Mouse (Mus musculus) limb, embryonic 14.5 days (tissue): ENCODE data around the gene Angptl7. TPM values are rescaled to one million over a fixed set of nuclear protein-coding genes. Genes with fewer than 3 reads are reported as not detected.
A peak's percentile ranks its signal among the peaks of the same experiment; 100 is the strongest.

Experiments
- ATAC-seq: fragments of 200-750 bp; cut with Nextera tagmentation; 2 replicates; pipeline ENCODE4 v1.8.0; 2017; ENCODE audit warnings: low read depth, moderate number of reproducible peaks, moderate TSS enrichment; ENCODE audit not compliant: low FRiP score
- DNase-seq: peaks from one replicate; pipeline ENCODE4 v3.0.0-alpha.2; 2015; ENCODE audit warnings: low spot score
- H3K27ac ChIP-seq: fragments of 300-500 bp; sonication (generic); replicated peaks from 2 replicates; pipeline ENCODE4 v1.5.1; 2014; ENCODE audit warnings: low read depth, mild to moderate bottlenecking, low read length, moderate library complexity, mixed read lengths
- H3K27me3 ChIP-seq: fragments of 300-500 bp; sonication (generic); 2 replicates; pipeline ENCODE4 v1.6.1; 2014; ENCODE audit warnings: low read length, mixed read lengths; ENCODE audit not compliant: control insufficient read depth, insufficient read depth
- H3K36me3 ChIP-seq: fragments of 300-500 bp; sonication (generic); 2 replicates; pipeline ENCODE4 v1.6.1; 2014; ENCODE audit warnings: mild to moderate bottlenecking, low read length, moderate library complexity, mixed read lengths; ENCODE audit not compliant: control insufficient read depth, insufficient read depth
- H3K4me1 ChIP-seq: fragments of 300-500 bp; sonication (generic); 2 replicates; pipeline ENCODE4 v1.6.1; 2014; ENCODE audit warnings: antibody characterized with exemption, low read length, mixed read lengths; ENCODE audit not compliant: control insufficient read depth, insufficient read depth
- H3K4me2 ChIP-seq: fragments of 300-500 bp; sonication (generic); replicated peaks from 2 replicates; pipeline ENCODE4 v1.6.1; 2014; ENCODE audit warnings: low read depth, mild to moderate bottlenecking, low read length, moderate library complexity; ENCODE audit not compliant: severe bottlenecking
- H3K4me3 ChIP-seq: fragments of 300-500 bp; sonication (generic); replicated peaks from 2 replicates; pipeline ENCODE4 v1.5.1; 2014; ENCODE audit warnings: low read length
- H3K9ac ChIP-seq: fragments of 300-500 bp; sonication (generic); 2 replicates; pipeline ENCODE4 v1.6.1; 2014; ENCODE audit warnings: mild to moderate bottlenecking, low read depth, low read length, moderate library complexity; ENCODE audit not compliant: severe bottlenecking
- H3K9me3 ChIP-seq: fragments of 300-500 bp; sonication (generic); 2 replicates; pipeline ENCODE4 v1.6.1; 2016; ENCODE audit warnings: low read length; ENCODE audit not compliant: control insufficient read depth
- POLR2A ChIP-seq: fragments of 200-500 bp; IDR thresholded peaks from 2 replicates; pipeline ENCODE4 v1.8.0; 2012; ENCODE audit warnings: inconsistent platforms, mild to moderate bottlenecking, moderate library complexity, borderline replicate concordance; ENCODE audit not compliant: insufficient read depth, insufficient read length; ENCODE audit errors: extremely low read depth
- WGBS: fragments of 180-500 bp; shearing (Covaris S2); extraction: QIAGEN DNeasy Blood & Tissue Kit; methylation state at CpG from one replicate; pipeline ENCODE4 v1.1.7; 2014; 5-methylcytosine and 5-hydroxymethylcytosine counted together
- polyA plus RNA-seq, 2 experiments: library from polyadenylated mRNA; depleted of rRNA in 1 of 2; stranded (reverse) in 1 of 2; unstranded in 1 of 2; fragments of >200 nt; fragmentation: Nextera tagmentation in 1 of 2; extraction: Ambion mirVana in 1 of 2; gene quantifications; 2 replicates each; pipeline versions ENCODE4 v1.2.1 to v1.2.3; 2012 to 2014

The Angptl7 gene
- polyA plus RNA-seq, 2 experiments: 1.9 to 2.2 TPM

GRCm38 (mm10) chr4:148471363-148471806 is 28.9 kb downstream of the Angptl7 start:
- DNase-seq: peak; percentile 61
- ATAC-seq: peak; percentile 65; the same call in 1 of the 2 replicates
- Histone ChIP-seq H3K9me3 (no peaks in the 10 kb centered on the region), H3K27me3 (no peaks in the 10 kb centered on the region), H3K27ac (peak overlapping the region; percentile 67; the same call in 1 of the 2 replicates), H3K36me3 (peaks cover 86% of the 10 kb centered on the region), H3K4me3 (no peak overlapping the region), H3K9ac (no peak overlapping the region), H3K4me1 (peaks cover 10% of the 10 kb centered on the region), H3K4me2 (no peak overlapping the region)
- no peak for TF ChIP-seq POLR2A
- WGBS: 22% methylated on average over 10 of the region's 10 CpGs

- WGBS: 89% methylated on average over 11 of the region's 11 CpGs
Measured at GRCm38 (mm10) chr4:148469487-148470252, 30.6 kb downstream of the Angptl7 start.

GRCm38 (mm10) chr4:148468396-148468795 is 31.9 kb downstream of the Angptl7 start:
- ATAC-seq (no peak), DNase-seq (no peak)
- H3K36me3 ChIP-seq: peaks cover 95% of the 10 kb centered on the region
- H3K4me2 ChIP-seq: no peak overlapping the region
- no peak for TF ChIP-seq POLR2A
- 91% methylated on average over 10 of the region's 10 CpGs for WGBS
- H3K27ac ChIP-seq: no peak overlapping the region
- H3K9ac ChIP-seq: no peak overlapping the region
- H3K9me3 ChIP-seq: no peaks in the 10 kb centered on the region
- no peaks in the 10 kb centered on the region for H3K27me3 ChIP-seq
- H3K4me3 ChIP-seq: no peak overlapping the region
- peaks cover 10% of the 10 kb centered on the region for H3K4me1 ChIP-seq

More at GRCm38 (mm10) chr4:148469487-148470252, 30.6 kb downstream of the Angptl7 start:
- no peaks in the 10 kb centered on the region for H3K27me3 ChIP-seq
- no peak overlapping the region for H3K9ac ChIP-seq
- TF ChIP-seq POLR2A: no peak
- peaks cover 88% of the 10 kb centered on the region for H3K36me3 ChIP-seq
- no peak overlapping the region for H3K4me3 ChIP-seq
- H3K4me2 ChIP-seq: no peak overlapping the region
- peaks cover 10% of the 10 kb centered on the region for H3K4me1 ChIP-seq
- ATAC-seq (no peak), DNase-seq (no peak)
- no peaks in the 10 kb centered on the region for H3K9me3 ChIP-seq
- H3K27ac ChIP-seq: no peak overlapping the region

- TF ChIP-seq POLR2A: no peak
- Histone ChIP-seq H3K27ac (no peak overlapping the region), H3K4me2 (no peak overlapping the region), H3K9ac (no peak overlapping the region), H3K36me3 (peaks cover 91% of the 10 kb centered on the region), H3K9me3 (no peaks in the 10 kb centered on the region), H3K4me3 (no peak overlapping the region), H3K27me3 (no peaks in the 10 kb centered on the region), H3K4me1 (peaks cover 5% of the 10 kb centered on the region; the same call in 1 of the 2 replicates)
- no peak for DNase-seq
- 92% methylated on average over 5 of the region's 5 CpGs for WGBS
- ATAC-seq: no peak
Measured at GRCm38 (mm10) chr4:148466511-148467079, 33.7 kb downstream of the Angptl7 start.

GRCm38 (mm10) chr4:148464869-148465268 is 35.4 kb downstream of the Angptl7 start:
- Histone ChIP-seq H3K4me1 (no peaks in the 10 kb centered on the region), H3K4me2 (no peak overlapping the region), H3K9me3 (no peaks in the 10 kb centered on the region), H3K27ac (no peak overlapping the region), H3K4me3 (no peak overlapping the region), H3K27me3 (no peaks in the 10 kb centered on the region), H3K9ac (no peak overlapping the region), H3K36me3 (peaks cover 89% of the 10 kb centered on the region)
- no peak for TF ChIP-seq POLR2A
- WGBS: 97% methylated on average over 12 of the region's 12 CpGs
- ATAC-seq (no peak), DNase-seq (no peak)
